Mouse (Mus musculus) monocyte, adult 2 months (primary cell): Measurements from ENCODE around the gene Rpl38.
A peak's percentile ranks its signal among the peaks of the same experiment; 100 is the strongest.
"Not testable (repeated sequence)": the region's sequence is repeated elsewhere in the genome, so short reads cannot be mapped to it uniquely, and the experiment has no call there.

Experiments
- DNase-seq, 2 experiments: peaks; one replicate each; pipeline ENCODE4 v3.0.0; 2022; ENCODE audit warnings: low spot score in 2 of 2, low read depth in 1 of 2

Gene Rpl38

GRCm38 (mm10) chr11:114656994-114657644, 11.2 kb upstream of the Rpl38 start:
- no peak for DNase-seq

DNA sequence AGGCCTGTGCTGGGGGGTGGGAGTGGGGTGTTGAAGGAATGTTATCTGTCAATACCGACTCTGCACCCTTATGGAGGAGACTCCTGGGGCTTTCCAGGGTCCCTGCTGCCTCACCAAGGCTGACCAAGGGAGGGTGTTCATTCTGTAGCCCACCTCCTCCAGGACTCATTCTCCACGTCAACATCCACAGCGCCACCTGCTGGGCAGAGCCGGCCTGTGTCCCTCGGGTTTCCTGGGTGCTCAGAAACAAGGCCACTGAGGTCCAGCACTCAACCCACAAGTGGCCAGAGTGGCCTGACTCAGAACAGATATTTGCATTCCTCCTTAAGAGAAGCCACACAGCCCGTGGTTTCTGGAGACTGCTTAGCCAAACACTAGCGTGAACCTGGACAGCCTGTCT, 10.6 kb upstream of the Rpl38 start:
- peak in 1 of 2 experiments; percentile 37 for DNase-seq

- no peak for DNase-seq
These were observed 6.2 kb upstream of the Rpl38 start for GRCm38 (mm10) chr11:114662161-114662560.

GRCm38 (mm10) chr11:114662746-114663362, 5.5 kb upstream of the Rpl38 start:
- DNase-seq: no peak

GRCm38 (mm10) chr11:114664164-114664563, 4.2 kb upstream of the Rpl38 start:
- DNase-seq: no peak

DNA sequence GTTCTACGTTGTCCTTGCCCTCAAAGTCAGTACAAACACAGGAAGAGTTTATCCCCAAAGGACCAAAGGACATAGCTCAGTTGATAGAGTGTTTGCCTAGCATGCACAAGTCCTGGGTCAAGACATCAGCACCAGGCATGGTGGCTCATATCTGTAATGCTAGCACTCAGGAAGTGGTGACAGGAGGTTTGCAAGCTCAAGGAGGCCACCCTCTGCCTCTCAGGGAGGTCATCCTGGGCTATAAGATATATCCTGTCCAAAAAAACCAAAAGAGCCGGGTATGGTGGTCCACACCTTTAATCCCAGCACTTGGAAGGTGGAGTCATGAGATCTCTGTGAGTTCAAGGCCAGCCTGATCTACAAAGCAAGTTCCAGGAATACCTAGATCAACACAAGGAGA, 2.9 kb upstream of the Rpl38 start:
- DNase-seq: no peak

DNA sequence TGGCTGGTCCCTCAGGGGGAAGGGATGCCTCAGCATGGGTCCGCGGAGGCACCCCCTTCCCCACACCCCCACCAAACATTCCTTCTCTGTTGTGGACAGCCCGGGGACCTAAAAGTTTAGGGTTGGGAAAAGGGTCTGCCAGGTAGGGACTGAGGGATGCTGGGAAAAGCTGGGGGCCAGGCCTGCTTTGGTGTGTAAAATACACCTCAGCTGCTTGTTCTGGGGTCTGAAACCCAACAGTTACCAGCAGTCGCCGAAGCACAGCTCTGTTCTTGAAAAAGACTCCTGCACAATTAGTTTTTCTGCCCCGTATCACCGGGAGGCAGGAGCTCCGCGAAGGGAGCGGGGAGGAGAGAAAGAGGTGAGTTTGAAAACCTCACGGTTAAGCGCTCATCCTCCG, 1.5 kb upstream of the Rpl38 start:
- DNase-seq: no peak

DNA sequence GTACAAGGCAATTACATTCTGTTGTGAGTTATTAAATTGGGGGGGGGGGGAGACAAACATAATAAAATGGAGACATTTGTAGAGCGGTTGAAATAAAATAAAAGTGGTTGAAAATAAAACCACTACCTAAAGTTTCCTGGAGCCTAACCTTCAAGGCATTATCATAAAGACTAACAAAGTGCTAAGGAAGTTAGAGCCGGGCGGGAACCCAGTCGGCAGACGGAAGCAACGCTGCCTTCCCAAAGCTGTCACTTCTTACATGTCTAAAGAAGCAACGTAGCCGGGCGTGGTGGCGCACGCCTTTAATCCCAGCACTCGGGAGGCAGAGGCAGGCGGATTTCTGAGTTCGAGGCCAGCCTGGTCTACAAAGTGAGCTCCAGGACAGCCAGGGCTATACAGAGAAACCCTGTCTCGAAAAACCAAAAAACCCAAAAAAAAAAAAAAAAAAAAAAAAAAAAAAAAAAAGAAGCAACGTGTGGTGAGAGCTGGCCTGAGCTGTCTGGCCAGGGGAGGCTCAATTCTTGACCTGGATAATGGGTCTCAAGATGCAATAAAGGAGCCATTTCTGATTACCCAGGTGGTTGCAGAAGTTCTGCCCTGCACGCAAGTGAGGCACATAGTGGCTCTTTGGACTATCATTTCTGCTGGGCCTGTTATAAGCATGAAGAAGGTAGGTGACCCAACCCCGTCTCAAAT, 940 bp upstream of the Rpl38 start:
- no peak for DNase-seq

GRCm38 (mm10) chr11:114667932-114668285, 415 bp upstream of the Rpl38 start:
- DNase-seq: not testable (repeated sequence)

DNA sequence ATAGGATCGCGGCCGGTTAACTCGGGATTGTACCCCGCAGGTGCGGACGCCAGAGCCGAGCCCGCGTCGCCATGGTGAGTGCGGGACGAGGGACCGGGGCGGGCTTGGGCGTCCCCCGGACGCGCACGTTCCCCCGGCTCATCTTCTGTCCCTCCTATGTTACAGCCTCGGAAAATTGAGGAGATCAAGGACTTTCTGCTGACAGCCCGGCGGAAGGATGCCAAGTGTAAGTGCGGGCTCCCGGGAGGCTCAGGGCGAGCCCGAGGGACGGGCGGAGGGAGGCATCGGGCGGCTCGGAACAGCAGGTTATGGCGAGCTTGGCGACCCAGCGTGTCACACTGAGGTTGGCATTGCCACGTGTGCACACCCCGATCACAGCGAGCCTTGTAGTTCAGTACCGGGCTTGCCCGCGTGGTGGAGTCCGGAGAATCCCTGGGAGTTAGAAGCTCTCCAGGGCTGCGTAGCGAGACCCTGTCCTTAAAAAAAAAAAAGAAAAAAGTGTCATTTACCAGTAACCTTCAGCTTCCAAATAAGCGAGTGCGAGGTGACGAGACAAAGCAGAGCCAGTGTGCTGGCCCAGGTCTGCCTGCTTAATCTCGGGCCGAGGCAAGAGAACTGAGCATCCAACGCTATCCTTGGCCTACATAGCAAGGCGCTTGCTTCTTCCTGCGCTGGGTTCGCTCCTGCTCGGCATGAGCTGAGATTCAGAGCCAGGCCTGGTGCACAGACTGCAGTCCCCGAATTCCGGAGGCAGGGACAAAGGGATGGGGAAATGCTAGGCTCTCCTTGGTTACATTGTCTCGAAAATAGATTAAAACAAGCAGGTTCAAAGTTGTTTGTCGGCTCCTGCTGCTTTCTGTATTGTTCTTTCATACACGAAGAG, 658 bp downstream of the Rpl38 start:
- DNase-seq: peak; percentile 50 to 63

DNA sequence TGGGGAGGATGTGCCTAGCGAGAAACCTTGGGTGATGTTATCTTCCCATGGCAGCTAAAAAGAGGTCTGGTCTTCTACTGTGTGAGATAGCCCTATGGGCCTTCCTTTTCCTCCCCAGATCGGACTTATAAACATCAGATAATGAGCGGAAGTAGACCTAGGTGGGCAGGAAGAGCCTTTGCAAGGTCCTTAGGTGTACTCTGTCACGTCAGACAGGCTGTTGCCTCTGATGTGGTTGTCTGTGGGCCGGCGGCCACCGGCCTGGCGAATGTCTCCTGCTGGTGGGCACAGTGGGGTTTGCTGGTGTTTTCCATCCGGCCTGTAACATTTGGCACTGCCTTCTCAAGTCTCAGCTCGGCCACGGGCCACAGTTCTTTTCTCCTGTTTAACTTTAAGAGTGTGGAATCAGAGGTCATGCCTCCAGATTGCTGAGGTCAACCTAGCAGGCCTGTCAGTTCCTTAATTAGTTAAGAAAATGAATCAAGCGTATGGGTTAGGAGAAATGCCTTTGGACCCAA, 1.4 kb downstream of the Rpl38 start:
- DNase-seq: no peak

- DNase-seq: no peak
These were observed 2.8 kb downstream of the Rpl38 start for GRCm38 (mm10) chr11:114671147-114671546.

DNA sequence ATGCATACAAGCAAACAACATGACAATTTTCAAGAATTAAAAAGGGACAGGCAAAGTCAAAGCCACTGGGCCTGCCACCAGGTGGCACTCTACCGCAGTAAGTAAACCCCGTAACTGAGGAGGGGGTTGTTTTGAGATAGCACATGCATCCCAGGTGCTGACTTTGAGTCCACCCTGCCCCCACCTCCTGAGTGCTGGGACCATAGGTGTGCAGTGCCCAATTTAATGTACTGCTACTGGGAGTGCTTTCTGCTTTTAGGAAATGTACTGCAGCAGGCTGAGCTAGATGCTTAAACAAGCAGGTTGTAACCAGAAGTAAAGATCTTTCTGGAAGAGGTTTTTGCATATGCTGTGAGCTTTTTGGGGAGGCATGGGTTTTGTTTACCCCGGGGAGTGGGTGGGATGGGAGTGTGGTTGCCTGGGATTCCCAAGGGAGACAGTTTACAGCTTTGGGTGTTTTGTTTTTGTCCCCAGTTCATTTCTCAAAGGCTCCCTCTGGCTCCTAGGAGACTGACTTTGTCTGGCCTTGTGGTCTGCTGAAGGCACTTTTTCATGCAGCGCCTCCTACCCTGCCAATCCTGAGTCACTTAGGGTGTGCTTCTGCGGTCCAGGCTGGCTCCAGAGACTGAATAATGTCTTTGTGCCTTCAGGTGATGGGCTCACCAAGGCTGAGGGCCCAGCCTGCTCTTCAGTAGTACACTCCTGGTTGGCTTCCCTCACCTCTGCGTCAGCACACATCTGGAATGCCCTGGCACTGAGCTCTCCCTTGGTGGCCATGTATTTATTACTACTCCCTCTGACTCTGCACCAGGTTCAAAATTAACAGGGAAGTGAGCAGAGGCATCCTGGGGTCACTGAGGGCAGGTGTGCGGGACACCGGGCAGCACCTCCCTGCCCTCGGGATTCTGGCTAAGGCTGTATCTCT, 4.7 kb downstream of the Rpl38 start:
- no peak for DNase-seq

- DNase-seq: no peak
These were observed 5.4 kb downstream of the Rpl38 start for GRCm38 (mm10) chr11:114673719-114674050.

- no peak for DNase-seq
These were observed 5.9 kb downstream of the Rpl38 start for GRCm38 (mm10) chr11:114674180-114674579.

DNA sequence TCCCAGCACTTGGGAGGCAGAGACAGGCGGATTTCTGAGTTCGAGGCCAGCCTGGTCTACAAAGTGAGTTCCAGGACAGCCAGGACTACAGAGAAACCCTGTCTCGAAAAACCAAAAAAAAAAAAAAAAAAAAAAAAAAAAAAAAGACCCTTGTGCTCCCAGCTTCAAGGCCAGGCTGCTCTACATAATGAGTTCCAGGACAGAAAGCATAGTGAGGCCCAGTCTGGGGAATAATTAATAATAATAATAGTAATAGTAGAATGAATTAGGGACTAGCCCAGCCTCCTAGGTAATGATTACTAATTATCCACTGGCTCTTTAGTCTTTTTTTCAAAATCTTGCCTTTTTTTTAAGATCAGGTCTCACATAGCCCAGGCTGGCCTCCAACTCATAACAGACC, 6.5 kb downstream of the Rpl38 start:
- not testable (repeated sequence) for DNase-seq

DNA sequence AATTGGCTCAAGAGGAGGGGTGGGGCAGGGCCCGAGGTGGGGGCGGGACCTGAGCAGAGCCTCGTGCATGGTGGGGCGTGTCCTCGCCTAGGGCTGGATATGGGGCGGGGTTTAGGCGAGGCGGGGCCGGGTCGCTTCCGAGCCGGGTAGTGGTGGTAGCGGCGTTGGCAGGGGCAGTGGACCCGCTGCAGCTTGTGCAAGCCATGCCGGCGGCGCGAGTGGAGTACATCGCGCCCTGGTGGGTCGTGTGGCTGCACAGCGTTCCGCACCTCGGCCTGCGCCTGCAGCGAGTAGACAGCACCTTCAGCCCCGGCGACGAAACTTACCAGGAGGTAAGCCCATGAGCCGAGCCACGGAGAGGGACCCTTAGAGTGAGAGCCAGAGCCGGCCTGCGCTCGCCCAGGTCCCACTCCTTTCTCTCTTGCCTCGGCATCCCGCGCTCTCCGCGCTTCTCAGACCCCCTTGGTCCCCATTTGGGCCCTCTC, 7.1 kb downstream of the Rpl38 start, which contains the start of gene Ttyh2:
Gene Ttyh2, plus strand, starts transcription at position 91 of the 485 bp plus-strand sequence.
- no peak for DNase-seq

DNA sequence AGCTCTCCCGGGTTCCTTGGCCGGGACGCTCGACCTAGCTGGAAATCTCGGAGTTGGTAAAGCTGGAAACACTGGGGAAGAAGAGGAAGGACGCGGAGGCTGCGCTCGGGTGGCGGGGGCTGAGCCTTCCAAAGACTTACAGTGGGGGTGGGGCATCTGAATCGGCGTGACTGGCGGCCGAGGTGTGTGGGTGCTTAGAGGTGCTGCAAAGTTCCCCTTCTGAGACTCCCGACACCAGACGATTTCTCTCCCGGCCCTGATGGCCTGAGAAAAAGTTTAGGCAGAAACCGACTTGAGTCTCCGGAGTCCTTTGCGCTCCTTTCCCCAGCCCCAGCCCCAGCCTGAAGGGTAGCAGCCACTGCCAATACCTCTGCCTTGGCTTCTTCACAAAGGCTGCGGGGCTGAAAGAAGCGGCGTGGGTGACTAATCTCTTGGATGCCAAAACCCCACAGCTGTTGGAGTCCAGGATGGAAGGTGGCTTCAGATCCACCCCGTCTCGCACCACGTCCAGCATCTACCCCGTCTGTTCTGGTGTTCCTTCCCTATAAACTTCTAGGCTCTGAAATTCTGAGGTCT, 7.6 kb downstream of the Rpl38 start:
- DNase-seq: no peak

GRCm38 (mm10) chr11:114676431-114676830, 8.1 kb downstream of the Rpl38 start:
- no peak for DNase-seq
